Mouse (Mus musculus) A20 (cell line): ENCODE data around the gene Fam50a.
A peak's percentile ranks its signal among the peaks of the same experiment; 100 is the strongest.
"Not testable (repeated sequence)": the region's sequence is repeated elsewhere in the genome, so short reads cannot be mapped to it uniquely, and the experiment has no call there.

Experiments
- DNase-seq: peaks from one replicate; pipeline ENCODE4 v3.0.0-alpha.2; 2011; ENCODE audit warnings: low read depth, low spot score

The Fam50a gene

DNA sequence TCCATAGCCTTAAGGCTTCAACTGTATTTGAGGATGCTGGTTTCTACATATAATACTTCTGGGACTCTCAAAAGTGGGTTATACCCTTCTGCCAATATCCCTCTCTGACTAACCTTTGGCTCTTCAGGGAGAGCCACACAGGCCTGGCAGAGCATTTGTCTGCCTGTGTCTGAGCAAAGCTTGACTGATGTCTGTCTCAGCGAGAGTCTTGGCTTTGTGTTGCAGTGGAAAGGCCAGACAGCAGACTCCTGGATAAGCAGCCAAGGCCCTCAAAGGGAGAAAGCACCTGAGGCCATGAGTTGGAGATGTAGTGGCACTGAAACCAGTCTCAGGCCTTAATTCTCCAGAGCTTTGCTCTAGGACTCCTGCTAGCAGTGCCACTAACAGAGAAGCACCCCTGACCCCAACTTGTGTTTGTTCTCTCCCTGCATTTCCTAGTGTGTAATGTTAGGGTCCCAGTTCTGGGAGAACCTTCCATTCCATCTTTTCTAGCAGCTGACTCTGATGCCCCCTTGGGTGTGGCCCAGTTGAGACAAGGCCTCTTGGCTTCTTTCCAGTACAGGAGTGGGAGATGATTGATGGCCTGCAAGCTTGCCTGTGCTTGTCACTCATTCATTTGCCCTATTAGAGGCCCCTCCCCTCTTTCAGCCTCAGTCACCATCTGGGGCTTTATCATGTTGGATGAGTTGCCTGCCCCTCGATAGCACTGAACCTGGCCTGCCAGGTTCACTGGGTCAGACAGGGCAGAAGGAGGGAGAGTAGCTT lies 17.5 kb downstream of the Fam50a start:
- DNase-seq: no peak

GRCm38 (mm10) chrX:74352645-74353466 lies 40.0 kb downstream of the Fam50a start:
- peak; percentile 19 for DNase-seq

- peak; percentile 83 for DNase-seq
Measured at GRCm38 (mm10) chrX:74353467-74353770, 40.6 kb downstream of the Fam50a start, which contains the start of gene Lage3. Gene Lage3, minus strand, starts transcription at chrX:74353618.

DNA sequence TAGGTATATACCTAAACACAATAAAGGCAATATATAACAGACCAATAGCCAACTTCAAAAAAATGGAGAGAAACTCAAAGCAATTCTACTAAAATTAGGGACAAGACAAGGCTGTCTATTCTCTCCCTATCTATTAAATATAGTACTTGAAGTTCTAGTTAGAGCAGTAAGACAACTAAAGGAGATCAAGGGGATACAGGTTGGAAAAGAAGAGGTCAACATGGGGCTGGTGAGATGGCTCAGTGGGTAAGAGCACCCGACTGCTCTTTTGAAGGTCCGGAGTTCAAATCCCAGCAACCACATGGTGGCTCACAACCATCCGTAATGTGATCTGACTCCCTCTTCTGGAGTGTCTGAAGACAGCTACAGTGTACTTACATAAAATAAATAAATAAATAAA lies 44.2 kb downstream of the Fam50a start:
- not testable (repeated sequence) for DNase-seq

GRCm38 (mm10) chrX:74359171-74359570 lies 46.3 kb downstream of the Fam50a start:
- no peak for DNase-seq

DNA sequence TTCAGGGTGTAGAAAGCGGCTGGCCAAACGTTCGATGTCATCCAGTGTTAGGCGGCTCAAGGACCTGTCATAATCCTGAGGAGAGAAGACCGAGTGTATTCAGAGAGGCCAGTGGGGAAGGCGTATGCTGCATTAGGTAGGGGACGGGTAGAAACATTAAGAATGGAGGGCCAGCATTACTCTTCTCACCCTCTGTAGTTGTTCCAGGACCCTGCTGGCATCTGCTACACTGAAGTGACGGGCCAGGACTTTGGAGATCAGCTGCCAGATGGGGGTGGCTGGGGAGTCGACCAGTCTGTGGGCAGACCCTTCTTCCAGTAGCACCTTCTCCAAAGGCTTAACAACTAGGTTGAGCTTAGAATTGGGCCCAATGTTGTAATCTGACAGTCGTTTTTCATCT lies 54.7 kb downstream of the Fam50a start:
- DNase-seq: no peak

DNA sequence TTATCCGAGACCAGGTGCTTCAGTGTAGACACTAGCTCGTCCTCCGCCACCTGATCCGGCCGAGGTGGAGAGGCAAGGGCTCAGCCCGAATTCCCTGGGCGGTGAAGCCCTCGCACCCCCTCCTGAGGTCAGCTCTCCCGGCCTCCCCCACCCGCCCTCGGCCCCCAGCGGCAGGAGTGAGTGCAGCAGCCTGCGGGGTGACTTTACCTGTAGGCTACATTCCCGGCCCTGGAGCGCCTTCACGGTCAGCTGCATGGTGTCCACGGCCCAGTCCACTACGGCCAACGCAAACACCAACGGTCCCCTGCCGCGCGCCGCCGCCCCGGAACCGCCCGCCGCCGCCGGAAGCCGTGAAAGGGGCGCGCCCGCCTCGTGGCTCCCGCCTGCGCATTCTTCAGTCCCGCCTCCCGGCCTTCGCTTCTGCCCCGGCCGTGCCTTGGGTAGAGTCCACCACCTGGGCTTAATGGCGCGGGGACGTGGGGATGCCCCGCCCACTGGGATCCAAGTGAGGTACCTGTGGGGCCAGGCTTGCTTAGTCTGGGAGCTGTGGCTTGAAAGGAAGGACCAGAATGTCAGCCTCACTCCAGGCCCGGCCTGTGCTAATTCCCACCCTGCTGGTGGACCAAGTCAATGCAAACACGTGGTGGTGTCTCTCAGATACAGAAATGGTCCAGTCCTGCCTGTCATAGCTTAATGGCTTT lies 55.5 kb downstream of the Fam50a start:
- peak; percentile 81 for DNase-seq
